Mouse (Mus musculus): Measurements from ENCODE around the gene Vgf.

GRCm38 (mm10) chr5:136980974-136981373 is 45.2 kb upstream of the Vgf start:
- TF ChIP-seq EP300 (IDR thresholded peaks at IDR 0.05) (no peak), CTCF (IDR thresholded peaks at IDR 0.05) (peak; percentile 26)

Measured in lung, postnatal 0 days (tissue).